Mouse (Mus musculus) cerebellum, adult 2 months (tissue): ENCODE results near the gene Mlc1. TPM values are rescaled to one million over a fixed set of nuclear protein-coding genes. Genes with fewer than 3 reads are reported as not detected.
A peak's percentile ranks its signal among the peaks of the same experiment; 100 is the strongest.

Experiments
- DNase-seq, 2 experiments: peaks; one replicate each; pipeline ENCODE4 v3.0.0; 2021
- H3K27ac ChIP-seq: fragments of 200-500 bp; 2 replicates; pipeline ENCODE4 v1.5.1; 2012; ENCODE audit warnings: low read length, control low read depth, inconsistent platforms; ENCODE audit not compliant: insufficient read depth
- H3K27me3 ChIP-seq: fragments of 200-500 bp; 2 replicates; pipeline ENCODE4 v1.6.1; 2012; ENCODE audit warnings: inconsistent platforms, mild to moderate bottlenecking, low read length, moderate library complexity; ENCODE audit not compliant: control insufficient read depth, insufficient read depth
- H3K4me1 ChIP-seq: fragments of 200-500 bp; 2 replicates; pipeline ENCODE4 v1.6.1; 2011; ENCODE audit warnings: low read length; ENCODE audit not compliant: control insufficient read depth, insufficient read depth
- H3K4me3 ChIP-seq: fragments of 200-500 bp; replicated peaks from 2 replicates; pipeline ENCODE3; 2011; ENCODE audit warnings: mild to moderate bottlenecking, low read depth, low read length, control low read depth; ENCODE audit not compliant: insufficient read depth
- CTCF ChIP-seq: fragments of 200-500 bp; IDR thresholded peaks from 2 replicates; pipeline ENCODE4 v1.5.1; 2011; ENCODE audit warnings: low read depth, mild to moderate bottlenecking, control low read depth, low read length, moderate library complexity, borderline replicate concordance; ENCODE audit not compliant: insufficient read depth
- POLR2A ChIP-seq: fragments of 200-500 bp; IDR thresholded peaks from 2 replicates; pipeline ENCODE4 v1.6.1; 2011; ENCODE audit warnings: low read length, control low read depth, borderline replicate concordance; ENCODE audit not compliant: insufficient read depth
- WGBS: fragments of 180-500 bp; shearing (Covaris S2); methylation state at CpG from one replicate; pipeline ENCODE4 v1.1.7; 2018; 5-methylcytosine and 5-hydroxymethylcytosine counted together
- polyA plus RNA-seq: library from polyadenylated mRNA; depleted of rRNA; stranded (reverse); fragments of >200 nt; gene quantifications from 2 replicates; pipeline ENCODE4 v1.2.3, GENCODE M21; 2012

Mlc1 gene
- polyA plus RNA-seq, 1 experiment, result 141 TPM

DNA sequence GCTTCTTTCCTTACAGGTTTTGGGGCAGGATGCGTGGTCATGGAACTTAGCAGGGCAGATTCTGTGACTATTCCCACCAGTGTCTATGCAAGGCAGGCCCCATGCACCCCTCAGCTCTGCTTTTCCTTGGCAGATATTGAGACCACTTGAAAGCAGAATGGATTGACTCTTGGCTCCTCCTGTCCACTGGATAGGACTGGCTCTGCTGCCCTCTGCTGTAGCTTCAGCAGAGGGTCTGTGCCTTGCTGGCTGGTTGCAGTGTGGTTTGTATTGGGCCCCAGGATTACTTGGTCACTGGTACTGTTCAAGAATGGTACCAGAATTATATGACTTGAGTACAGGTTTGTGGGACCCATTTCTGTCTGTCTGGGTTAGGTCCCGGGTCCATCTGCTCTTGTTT, 20.3 kb upstream of the Mlc1 start:
- no peak for DNase-seq
- WGBS, result 83% methylated on average over 2 of the region's 2 CpGs

DNA sequence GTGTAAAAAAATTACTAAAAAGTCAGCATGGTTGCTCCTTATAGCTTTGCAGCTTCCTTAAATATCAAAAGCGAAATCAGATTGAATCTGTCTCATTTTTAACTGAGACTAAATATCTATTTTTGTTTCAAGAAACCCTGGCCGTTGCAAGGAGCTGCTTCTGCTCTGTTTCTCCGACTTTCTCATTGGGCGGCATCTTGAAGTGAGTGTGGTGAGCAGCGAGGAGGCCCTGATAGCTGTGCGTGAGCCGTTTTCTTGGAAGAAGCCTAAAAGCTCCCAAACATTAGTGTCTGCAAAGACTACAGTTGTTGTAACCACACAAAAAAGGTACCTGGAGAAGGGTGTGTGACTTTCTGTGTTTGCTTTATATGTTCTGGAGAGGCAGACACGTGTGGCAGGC, 19.8 kb upstream of the Mlc1 start:
- WGBS, result 79% methylated on average over 8 of the region's 8 CpGs
- H3K4me1 ChIP-seq, result no peaks in the 10 kb centered on the region; the same call in 1 of the 2 replicates
- no peaks in the 10 kb centered on the region for H3K27me3 ChIP-seq
- TF ChIP-seq POLR2A (no peak), CTCF (no peak)
- no peak overlapping the region for H3K4me3 ChIP-seq
- no peak for DNase-seq
- no peak overlapping the region for H3K27ac ChIP-seq

More for the DNA sequence above, 20.3 kb upstream of the Mlc1 start:
- H3K4me1 ChIP-seq, result no peaks in the 10 kb centered on the region; the same call in 1 of the 2 replicates
- TF ChIP-seq CTCF, result 0 out of 2 replicates have a peak, but pooled peaks have one; percentile 26
- no peak for TF ChIP-seq POLR2A
- no peak overlapping the region for H3K4me3 ChIP-seq
- no peaks in the 10 kb centered on the region for H3K27me3 ChIP-seq
- no peak overlapping the region for H3K27ac ChIP-seq

DNA sequence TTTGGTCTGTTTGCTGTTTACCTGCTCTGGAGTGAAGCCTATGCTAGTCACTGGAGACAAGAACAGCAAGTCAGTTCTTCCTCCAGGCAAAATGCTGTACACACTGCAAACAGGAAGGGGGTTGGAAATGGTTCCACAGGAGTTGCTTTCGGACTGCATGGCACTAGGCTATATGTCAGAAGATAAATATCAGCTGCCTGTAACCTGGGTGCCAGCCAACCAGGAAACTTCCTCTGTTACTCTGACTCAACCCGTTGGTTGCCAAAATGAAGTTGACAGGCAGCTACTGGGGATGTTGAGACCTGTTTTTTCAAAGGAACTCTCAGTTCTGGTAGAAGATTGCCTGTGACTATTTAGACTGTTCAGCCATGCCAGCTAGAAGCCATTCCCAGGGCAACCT, 10.4 kb upstream of the Mlc1 start:
- no peak for DNase-seq
- no peak for TF ChIP-seq POLR2A
- TF ChIP-seq CTCF, result no peak
- Histone ChIP-seq H3K27me3 (no peaks in the 10 kb centered on the region), H3K4me3 (no peak overlapping the region), H3K27ac (no peak overlapping the region), H3K4me1 (no peaks in the 10 kb centered on the region)
- WGBS, result 35% methylated on average over 2 of the region's 2 CpGs

DNA sequence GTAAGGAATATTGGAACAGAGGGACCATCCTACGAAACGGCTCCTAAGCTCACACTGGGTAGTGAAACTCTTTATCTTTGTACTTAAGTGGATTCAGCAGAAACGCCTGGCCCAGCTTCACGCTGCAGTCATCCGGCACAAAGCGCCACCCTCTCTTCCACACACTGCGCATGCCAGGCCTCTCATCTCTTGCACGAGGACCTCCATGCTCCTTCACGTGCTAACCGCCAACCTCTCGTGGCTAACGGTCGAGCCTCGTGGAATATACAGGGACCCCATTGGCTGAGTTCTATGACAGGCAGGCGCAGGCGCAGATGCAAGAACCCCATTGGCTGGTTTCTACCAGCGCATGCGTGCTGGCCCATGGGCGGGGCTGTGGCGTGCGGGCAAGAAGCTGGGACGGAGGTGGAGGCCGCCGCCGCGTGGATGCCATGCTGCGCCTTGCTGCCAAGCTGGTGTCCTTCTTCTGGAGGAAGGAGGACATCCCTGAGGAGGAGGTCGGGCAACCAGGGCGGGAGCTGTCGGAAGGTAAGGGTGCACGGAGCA, 3.8 kb upstream of the Mlc1 start, which contains the start of gene Mov10l1:
Gene Mov10l1, plus strand, starts transcription at position 376 of the 546 bp plus-strand sequence.
- no peak within 1 kb of the TSS for H3K27ac ChIP-seq
- no peaks in the 10 kb centered on the region for H3K4me1 ChIP-seq
- no peak for DNase-seq
- H3K4me3 ChIP-seq, result no peak within 1 kb of the TSS
- TF ChIP-seq POLR2A (no peak), CTCF (no peak)
- WGBS, result 94% methylated on average over 31 of the region's 31 CpGs
- no peaks in the 10 kb centered on the region for H3K27me3 ChIP-seq

DNA sequence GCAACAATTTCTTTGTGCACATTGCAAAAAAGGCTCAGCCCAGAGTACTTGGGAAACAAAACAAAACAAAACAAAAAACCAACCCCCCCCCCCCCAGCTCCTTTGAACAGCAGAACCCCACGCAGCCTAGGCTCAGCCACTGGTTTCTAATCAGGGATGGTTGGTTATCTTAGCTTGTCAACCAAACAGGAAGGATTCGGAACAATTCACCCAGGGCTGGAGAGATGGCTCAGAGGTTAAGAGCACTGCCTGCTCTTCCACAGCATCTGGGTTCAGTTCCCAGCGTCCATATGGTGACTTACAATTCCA, 285 bp upstream of the Mlc1 start:
- H3K27ac ChIP-seq, result no peak overlapping the region

DNA sequence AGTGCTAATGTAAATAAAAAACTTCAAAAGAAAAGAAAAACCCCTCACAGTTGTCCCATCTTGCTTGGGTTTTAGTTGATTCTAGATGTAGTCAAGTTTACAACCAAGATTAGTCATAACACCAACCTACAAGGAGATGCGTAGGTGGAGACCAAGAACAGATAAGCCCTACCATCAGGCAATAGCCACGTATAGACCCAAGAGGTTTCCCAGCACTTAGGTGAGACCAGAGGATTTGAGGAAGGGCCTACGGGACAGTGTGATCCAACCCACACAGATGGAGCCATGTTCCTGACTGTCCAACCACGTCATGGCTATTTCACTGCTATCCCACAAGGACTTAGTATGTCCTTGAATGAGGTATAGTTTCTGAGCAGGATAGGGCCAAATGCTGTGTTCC, 6.5 kb downstream of the Mlc1 start:
- Histone ChIP-seq H3K4me1 (no peaks in the 10 kb centered on the region), H3K27ac (no peak overlapping the region), H3K4me3 (no peak overlapping the region), H3K27me3 (no peaks in the 10 kb centered on the region)
- WGBS, result 92% methylated on average over 4 of the region's 4 CpGs
- DNase-seq, result no peak
- TF ChIP-seq CTCF, result no peak
- no peak for TF ChIP-seq POLR2A

More for the DNA sequence above, 285 bp upstream of the Mlc1 start:
- Histone ChIP-seq H3K4me3 (no peak overlapping the region), H3K27me3 (no peaks in the 10 kb centered on the region), H3K4me1 (no peaks in the 10 kb centered on the region)
- 31% methylated on average over 3 of the region's 3 CpGs for WGBS
- no peak for DNase-seq
- TF ChIP-seq CTCF (no peak), POLR2A (no peak)

DNA sequence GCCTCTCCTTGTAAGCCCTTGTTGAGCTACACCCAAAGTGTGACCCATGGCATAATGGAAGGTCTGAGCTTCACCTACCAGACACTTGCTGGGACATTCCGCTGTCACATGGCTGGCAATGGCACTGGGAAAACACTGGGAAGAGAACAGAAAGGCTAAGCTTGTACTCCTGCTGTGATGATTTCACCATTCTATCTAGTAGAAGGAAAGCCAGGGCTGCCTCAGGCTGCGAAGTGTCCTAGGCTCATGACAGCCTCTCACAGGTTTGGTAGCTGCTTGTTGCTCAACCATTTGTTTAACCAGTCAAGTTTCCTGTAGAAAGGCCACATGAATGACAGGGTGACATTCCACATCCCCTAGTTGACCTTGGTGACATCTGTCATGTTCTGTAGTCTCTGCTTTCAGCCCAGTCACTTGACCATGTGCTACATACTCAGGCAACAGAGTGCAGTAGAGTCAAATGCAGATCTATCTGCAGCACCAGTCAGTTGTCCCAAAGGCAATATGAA, 14.7 kb downstream of the Mlc1 start:
- no peaks in the 10 kb centered on the region for H3K27me3 ChIP-seq
- 93% methylated on average over 2 of the region's 2 CpGs for WGBS

DNA sequence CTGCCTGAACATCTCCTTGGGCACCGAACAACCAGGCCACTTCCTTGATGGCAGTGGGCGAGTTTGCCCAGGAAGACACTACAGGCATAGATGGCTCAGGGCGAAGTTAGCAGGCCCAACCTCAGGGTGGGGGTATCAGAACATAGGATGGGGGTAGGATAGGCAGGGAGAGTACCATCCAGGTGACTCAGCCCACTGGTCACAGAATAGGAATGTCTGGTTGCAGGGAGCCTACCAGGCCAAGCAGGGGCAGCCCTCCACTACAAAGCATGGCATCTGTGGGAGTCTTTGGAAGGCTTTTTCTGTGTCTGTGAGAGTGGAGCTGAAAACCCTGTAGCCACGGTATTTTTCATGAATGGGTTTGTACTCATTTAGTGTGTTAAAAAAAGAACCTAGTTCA, 21.3 kb downstream of the Mlc1 start:
- DNase-seq, result no peak
- Histone ChIP-seq H3K27ac (no peak overlapping the region), H3K27me3 (peaks cover 2% of the 10 kb centered on the region), H3K4me3 (no peak overlapping the region), H3K4me1 (no peaks in the 10 kb centered on the region)
- TF ChIP-seq POLR2A (no peak), CTCF (no peak)
- 88% methylated on average over 4 of the region's 4 CpGs for WGBS

More for the DNA sequence above, 14.7 kb downstream of the Mlc1 start:
- TF ChIP-seq POLR2A (no peak), CTCF (no peak)
- no peak overlapping the region for H3K4me3 ChIP-seq
- no peak for DNase-seq
- H3K4me1 ChIP-seq, result no peaks in the 10 kb centered on the region
- no peak overlapping the region for H3K27ac ChIP-seq

DNA sequence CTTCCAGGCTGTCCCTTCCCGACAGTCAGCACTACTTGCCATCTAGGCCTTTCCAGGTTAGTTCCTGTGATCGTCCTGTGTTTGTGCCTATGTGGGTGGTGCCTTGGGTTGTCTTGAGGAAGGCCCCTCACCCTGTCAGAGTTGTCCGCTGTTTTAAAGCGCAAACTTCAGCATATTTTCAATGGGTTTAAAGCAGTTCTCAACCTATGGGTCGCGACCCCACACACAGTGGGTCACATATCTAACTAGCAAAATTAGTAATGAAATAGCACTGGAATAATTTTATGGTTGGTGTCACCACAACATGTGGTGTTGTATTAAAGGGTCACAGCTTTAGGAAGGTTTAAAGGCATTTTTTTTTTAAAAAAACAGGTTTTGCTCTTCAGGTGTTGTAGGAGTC, 23.5 kb downstream of the Mlc1 start:
- H3K4me3 ChIP-seq, result no peak overlapping the region
- no peak overlapping the region for H3K27ac ChIP-seq
- no peak for DNase-seq
- H3K27me3 ChIP-seq, result peaks cover 2% of the 10 kb centered on the region
- 94% methylated on average over 6 of the region's 6 CpGs for WGBS
- no peak for TF ChIP-seq POLR2A
- no peak for TF ChIP-seq CTCF
- H3K4me1 ChIP-seq, result no peaks in the 10 kb centered on the region
